Mouse (Mus musculus) right cerebral cortex, postnatal 36 days (tissue): ENCODE results near the gene Cacna2d2.

Experiments
- DNase-seq, 2 experiments: peaks; one replicate each; pipeline ENCODE4 v3.0.0; 2022; ENCODE audit warnings: low spot score in 2 of 2, mixed read lengths in 1 of 2

The Cacna2d2 gene

DNA sequence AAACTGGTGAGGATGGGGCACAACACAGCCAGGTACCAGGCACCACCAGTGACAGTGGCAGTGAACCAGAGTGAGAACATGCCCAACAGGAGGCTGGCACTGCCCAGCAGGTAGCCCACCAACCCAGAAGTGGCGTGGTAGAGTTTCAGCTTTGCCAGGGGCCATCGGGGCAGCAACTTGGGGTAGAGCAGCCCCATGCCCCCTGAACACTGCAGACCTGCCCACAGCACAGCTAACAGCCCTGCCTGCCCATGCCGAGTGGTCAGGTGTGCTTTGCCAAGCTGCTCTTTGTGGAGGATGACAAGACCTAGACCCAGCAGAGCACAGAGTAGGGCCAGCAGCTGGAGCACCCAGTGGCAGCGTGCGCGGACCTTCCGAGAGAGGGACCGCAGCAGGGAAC, 140.5 kb downstream of the Cacna2d2 start:
- no peak for DNase-seq

DNA sequence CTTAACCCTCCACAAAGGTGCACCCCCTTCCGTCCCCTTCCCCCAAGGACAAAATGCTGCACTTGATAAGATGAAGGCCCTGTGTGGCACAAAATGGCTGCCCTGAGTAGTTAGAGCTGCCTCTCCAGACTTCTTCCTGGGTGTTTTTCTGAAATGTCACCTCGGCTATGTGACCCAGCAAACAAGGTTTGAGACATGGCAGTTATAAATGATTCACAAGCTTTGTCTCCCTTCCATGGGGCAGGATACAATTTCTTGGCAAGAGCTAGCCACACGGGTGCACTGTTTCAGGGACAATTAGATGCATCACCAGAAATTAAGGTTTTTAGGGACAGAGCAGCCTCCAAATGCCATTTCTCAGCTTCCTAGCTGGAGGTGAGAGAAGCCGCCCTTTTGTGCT, 141.0 kb downstream of the Cacna2d2 start:
- DNase-seq, result no peak

DNA sequence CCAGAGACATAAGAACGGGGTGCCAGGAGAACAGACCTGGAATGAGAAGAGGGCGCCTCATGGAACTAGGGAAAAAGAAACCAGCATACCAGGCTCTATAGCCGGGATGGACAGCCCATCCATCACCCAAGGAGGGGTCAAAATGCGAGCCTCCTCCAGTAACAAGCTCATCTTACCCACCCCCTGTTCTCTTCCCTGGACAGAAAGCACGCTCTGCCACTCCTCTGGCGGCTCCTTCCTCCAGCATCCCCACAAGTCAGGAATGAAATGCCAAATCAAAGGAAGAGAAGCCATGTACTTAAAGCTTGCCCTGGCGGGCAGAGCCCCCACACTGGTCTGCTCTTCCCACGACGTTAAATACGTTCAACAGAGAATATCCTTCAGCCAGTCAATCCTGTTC, 141.6 kb downstream of the Cacna2d2 start:
- no peak for DNase-seq

DNA sequence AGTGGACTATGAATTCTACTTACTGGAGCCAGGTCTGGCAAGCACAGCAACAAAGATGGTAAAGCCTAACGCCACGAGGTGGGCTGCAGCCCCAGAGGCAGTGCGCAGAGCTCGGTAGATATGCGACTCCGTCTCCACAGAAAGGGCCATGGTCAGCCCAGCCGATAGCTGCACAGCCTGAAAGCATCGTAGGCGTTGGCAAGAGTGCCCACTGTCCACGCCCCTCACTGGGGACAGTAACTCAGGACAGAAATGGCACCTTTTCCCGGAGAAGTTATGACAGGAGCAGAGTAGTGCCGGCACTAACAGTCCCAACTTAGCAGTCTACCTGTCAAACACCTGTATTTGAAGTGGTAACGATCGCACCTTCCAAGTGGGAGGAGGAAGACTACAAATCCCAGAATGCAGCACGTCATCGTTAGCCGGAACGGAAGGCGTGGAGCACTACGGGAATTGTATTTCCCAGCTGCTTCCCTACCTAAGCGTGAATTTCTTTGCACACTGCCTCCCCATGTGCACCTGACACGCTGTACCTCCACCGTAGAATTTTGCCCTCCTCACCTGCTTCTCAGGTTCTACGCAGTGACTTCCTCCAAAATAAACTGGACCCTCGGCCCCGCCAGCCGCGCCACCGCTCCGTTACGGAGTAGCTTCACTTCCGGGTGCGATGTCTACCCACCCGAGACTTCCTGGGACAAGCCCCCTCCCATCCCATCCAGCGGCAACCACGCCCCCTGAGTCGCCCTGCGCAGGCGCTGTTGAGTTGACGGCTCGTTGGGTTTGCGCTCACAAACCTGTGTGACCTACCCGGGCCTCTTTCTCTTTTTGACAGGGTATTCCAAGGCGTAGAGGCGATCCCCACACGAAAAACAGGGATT, 142.3 kb downstream of the Cacna2d2 start, which contains the start of the genes Cyb561d2 and Nprl2:
TSS of gene Cyb561d2 (minus strand) at position 720 of the 878 bp plus-strand sequence.
TSS of gene Nprl2 (plus strand) at position 753 of the 878 bp plus-strand sequence.
- peak; percentile 90 to 92 for DNase-seq

DNA sequence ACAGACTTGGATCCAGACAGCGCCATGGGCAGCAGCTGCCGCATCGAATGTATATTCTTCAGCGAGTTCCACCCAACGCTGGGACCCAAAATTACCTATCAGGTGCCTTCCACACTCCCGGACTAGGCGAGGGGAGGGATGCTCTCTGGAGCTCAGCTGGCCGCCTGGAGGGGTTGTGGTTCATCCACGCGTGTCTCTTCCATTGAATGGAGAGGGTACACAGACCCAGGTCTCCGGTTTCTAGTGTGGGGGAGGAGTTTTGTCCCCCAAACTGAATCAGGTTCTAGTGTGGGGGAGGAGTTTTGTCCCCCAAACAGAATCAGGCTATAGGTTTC, 142.9 kb downstream of the Cacna2d2 start:
- DNase-seq, result no peak

DNA sequence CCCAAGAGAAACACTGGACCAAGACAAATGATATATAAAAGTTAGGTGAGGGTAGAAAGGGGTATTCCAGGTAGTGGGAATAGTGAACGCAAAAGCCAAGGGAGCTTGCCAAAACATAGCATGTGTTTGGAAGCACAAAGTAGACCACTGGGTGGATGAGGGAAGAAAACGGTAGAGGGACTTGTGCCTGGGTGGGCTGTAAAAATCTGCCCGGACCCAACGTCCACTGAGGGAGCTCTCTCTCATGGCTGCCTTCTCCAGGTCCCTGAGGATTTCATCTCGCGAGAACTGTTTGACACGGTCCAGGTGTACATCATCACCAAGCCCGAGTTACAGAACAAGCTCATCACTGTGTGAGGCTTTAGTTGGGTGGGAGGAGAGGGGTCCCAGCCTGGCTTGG, 143.3 kb downstream of the Cacna2d2 start:
- DNase-seq, result no peak

DNA sequence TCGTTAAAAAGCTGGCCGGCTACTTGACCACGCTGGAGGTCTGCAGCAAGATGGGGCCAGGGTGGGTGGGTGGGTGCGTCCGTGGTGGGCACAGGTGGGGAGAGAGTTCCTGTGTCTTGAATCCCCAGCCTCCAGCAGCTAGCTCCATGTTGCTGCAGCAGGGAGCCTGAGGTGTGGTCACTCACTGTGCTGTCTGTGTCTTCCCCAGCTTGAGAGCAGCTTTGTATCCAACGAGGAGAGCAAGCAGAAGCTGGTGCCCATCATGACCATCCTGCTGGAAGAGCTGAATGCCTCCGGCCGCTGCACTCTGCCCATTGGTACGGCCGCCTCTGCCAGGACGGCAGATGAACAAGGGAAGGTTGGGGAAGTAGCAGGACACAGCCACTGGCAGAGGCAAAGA, 143.9 kb downstream of the Cacna2d2 start:
- no peak for DNase-seq

DNA sequence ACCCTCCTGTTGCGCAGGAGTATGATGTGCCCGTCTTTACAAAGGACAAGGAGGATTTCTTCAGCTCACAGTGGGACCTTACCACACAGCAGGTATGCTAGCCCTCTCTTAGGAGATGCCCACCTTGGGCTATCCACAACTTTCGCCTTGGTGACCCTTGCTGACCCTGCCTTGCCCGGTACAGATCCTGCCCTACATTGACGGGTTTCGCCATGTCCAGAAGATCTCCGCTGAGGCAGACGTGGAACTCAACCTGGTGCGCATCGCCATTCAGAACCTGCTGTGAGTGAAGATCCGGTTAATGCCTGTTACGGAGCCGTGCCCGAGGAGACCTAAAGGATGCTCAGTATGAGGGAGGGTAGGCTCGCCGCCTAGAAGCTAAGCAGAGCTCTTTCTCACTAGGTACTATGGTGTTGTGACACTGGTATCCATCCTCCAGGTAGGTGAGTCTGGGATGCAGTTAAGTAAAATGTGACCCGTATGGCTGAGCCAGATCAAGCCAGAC, 144.8 kb downstream of the Cacna2d2 start:
- no peak for DNase-seq

DNA sequence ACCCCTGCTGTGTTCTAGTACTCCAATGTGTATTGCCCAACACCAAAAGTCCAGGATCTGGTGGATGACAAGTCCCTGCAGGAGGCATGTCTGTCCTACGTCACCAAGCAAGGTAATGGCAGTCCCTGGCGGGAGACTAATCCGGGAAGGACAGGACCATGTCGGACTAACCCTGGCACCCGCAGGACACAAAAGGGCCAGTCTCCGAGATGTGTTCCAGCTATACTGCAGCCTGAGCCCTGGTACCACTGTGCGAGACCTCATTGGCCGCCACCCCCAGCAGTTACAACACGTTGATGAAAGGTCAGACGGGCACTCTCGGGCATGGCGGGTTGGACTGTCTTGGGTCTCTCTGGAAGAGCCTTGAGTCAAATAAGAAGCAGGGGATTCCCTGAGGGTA, 145.3 kb downstream of the Cacna2d2 start:
- DNase-seq, result no peak

DNA sequence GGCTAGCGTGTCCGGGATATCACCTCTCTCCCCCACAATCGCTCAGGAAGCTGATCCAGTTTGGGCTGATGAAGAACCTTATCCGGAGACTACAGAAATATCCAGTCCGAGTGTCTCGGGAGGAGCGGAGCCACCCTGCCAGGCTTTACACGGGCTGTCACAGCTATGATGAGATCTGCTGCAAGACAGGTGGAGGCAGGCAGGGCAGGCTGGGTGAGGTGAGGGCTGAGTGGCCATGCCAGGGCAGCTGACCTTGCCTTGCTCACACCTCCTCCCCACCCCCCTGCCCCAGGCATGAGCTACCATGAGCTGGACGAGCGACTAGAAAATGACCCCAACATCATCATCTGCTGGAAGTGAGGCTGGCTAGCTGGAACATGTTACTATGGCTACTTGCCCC, 145.8 kb downstream of the Cacna2d2 start:
- DNase-seq, result no peak

DNA sequence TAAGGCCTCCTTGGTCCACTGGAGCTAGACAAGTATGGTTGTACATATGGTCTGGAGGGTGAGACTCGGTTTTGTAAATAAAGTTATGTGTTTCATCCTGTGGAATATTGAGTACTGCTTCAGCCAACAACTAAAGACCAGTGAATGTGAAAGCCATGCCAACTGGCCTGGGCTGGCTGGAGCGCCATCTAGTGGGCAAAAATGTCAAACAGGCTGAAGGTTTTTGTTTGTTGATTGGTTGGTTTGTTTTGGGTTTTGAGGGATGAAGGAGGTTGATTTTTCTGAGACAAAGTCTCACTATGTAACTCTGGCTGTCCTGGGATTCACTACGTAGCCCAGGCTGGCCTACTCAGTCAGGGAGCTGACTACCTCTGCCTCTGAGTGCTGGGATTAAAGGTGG, 146.2 kb downstream of the Cacna2d2 start:
- DNase-seq, result peak in 1 of 2 experiments; percentile 63

DNA sequence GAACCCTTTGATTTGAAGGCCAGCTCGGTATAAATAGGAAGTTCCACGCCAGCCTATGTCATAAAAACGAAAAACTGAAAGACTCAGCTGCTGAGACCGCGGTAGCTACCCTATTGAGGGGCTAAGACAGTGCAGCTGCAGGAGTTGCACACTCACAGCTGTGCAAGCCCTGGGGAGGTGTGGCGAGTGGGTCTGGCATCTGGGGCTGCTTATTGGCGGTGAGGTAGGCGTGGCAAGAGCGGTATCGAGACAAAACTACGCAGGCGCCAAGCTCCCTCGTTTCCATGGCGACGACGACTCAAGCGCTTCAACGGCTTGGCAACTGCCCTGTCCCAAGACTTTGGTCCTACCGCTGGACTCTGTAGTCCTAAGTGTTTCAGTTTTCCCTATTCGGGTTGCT, 147.6 kb downstream of the Cacna2d2 start, which contains the start of gene Zmynd10:
TSS of gene Zmynd10 (plus strand) at position 273 of the 400 bp plus-strand sequence.
- peak; percentile 81 to 84 for DNase-seq

DNA sequence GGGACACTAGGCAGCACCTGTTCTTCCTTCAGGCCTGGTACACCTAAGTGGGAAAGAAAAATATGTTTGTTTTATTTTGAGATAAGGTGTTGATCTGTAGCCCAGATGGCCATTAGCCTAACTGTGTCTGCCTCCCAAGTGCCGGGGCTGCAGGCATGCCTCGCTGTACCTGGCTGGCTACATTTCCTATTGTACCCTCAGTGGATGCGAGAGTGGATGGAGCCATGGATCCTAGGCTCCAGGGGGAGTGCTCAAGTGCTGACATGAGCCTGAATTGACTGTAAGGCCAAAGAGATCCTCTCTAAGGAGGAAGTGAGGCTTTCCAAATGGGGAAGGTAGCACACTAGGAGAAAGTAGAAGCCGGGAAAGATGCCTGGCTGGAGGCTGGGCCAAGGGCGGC, 148.5 kb downstream of the Cacna2d2 start:
- DNase-seq, result no peak

DNA sequence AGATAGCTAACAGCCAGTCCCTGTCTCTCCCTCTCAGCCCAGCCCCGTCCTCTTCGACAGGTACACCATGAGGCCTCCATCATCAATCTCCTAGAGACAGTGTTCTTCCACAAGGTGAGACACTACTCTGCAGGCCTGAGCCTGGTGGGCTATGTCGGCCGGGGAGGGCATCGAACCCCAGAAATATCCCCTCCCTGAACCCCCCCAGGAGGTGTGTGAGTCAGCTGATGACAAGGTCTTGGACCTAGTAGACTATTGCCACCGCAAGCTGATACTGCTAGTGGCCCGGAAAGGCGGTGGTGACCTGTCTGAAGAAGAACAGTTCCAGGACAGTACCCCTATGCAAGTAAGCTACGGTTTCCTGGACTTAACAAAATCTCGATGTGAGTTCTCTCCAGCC, 149.4 kb downstream of the Cacna2d2 start:
- no peak for DNase-seq

DNA sequence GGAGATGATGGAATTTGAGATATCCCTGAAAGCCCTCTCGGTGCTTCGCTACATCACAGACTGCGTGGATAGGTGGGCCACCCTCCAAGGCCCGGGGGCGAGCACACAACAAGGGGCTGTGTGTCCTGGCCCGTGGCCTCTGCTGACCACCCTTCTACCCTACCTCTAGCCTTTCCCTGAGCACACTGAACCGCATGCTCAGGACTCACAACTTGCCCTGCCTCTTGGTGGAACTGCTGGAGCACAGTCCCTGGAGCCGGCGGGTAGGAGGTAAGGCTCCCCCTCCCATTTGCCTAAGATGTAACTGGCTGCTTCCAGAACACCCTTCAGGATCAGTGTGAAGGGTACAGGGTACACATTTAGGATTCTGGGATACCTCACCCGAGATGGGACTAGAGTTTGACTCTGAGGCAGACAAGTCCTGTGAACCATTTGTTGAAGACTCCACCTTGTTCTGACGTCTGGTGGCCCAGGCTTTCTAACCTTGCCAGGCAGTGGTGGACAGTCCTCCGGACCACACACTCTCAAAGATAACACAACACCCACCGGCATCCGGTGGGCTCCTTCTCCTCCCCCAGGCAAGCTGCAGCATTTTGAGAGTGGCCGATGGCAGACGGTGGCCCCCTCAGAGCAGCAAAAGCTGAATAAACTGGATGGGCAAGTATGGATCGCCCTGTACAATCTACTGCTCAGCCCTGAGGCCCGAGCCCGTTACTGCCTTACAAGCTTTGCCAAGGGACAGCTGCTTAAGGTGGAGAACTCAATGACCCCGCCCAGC, 150.1 kb downstream of the Cacna2d2 start:
- no peak for DNase-seq

DNA sequence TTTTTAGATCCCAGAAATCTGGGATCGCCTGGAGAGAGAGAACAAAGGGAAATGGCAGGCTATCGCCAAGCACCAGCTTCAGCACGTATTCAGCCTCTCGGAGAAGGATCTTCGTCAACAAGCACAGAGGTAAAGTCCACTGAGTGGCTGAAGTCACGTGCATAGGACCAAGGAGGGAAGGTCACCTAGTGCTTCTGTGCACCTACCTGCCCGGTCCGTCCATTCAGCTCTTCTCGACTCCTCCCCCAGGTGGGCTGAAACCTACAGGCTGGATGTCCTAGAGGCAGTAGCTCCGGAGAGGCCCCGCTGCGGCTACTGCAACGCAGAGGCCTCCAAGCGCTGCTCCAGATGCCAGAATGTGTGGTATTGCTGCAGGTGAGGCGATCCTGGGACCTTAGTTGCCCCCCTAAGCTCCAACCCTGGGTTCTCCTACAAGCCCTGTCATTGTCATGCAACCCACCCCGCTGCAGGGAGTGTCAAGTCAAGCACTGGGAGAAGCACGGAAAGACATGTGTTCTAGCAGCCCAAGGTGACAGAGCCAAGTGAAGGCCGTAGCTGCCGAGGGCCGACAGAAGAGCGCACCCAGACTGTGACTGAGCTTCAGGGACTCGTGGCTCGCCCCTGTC, 151.2 kb downstream of the Cacna2d2 start:
- DNase-seq, result no peak

DNA sequence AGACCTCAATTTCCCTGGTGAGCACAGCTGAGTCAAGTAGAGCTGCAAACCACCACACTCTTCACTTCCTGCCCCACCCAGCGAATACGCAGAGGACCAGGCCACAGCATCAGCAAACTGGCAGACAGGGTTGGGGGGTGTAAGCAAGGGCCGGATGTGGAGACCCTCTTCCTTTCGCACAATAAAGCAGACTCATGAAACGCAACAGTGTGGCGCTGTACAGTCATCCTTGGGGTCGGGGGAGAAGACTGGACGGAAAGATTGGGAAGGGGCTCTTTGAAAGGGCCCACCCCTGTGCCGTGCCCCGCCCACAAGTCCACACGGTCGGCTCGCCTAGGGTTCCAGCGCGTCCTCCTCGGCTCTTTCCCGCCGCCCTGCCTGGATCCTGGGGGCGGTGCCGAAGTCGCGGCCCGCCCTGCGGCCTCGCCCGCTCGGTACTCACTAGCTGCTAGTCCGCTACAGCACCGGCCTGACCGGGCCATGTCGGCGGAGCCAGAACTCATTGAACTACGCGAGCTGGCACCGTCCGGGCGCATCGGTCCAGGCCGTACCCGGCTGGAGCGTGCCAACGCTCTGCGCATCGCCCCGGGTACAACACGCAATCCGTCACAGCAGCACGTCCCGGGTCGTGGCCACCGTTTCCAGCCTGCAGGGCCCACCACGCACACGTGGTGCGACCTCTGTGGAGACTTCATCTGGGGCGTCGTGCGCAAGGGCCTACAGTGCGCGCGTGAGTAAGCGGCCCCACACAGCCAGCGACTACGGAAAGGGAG, 151.9 kb downstream of the Cacna2d2 start, which contains the start of gene Rassf1:
TSS of gene Rassf1 (plus strand) at position 439 of the 773 bp plus-strand sequence.
- no peak for DNase-seq

DNA sequence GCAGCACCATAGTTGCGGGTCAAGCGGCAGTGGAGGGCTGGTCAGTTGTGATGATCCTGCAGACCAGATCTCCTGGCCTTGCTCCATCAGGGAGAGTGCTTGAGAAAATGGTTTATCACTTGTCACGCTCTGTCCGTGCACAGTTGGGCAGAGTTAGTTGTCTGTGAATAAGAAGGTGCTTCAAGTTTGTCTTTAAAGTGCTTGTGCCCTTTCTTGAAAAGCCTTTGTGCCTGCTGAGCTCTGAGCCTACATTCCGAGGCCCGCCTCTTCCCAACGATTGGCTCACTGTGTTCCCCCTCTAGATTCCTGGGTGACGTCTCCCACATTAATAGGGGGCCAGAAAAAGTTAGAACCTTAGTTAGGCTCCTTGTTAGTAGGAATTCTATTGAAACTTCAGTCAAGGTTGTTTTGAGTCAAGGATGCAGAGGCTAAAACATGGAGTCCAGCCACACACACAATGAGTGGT, 152.5 kb downstream of the Cacna2d2 start:
- no peak for DNase-seq

DNA sequence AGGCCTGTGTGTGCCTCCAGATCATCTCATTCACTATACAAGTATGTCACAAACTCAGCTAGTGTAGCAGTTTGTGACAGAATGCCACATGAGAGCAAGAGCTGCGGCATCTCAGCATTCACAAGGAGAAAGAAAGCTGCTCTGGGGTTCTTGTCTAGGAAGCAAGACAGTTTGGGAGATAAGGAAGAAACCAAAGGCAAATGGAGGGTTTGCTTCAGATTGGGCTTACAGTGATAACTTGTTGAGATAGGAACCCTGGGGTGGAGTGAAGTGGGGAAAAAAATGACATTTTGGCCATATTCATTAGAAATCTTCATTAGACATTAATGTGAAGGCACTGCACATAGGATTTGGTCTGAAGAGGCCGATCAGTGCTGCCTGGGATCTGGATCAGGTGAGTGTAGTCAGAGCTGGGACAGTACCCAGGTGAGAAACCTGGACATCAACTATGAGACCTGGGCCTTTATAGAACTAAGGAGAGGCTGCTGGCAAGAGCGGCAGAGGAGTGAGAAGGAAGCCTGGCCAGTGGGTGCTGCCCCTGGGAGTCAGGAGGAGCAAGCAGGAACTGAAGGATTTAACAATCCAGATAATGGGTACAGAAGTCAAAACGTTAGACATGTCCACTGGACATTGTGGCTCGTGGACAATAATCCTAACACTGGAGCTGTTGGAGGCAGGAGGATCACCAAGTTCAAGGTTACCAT, 153.4 kb downstream of the Cacna2d2 start:
- DNase-seq, result no peak

DNA sequence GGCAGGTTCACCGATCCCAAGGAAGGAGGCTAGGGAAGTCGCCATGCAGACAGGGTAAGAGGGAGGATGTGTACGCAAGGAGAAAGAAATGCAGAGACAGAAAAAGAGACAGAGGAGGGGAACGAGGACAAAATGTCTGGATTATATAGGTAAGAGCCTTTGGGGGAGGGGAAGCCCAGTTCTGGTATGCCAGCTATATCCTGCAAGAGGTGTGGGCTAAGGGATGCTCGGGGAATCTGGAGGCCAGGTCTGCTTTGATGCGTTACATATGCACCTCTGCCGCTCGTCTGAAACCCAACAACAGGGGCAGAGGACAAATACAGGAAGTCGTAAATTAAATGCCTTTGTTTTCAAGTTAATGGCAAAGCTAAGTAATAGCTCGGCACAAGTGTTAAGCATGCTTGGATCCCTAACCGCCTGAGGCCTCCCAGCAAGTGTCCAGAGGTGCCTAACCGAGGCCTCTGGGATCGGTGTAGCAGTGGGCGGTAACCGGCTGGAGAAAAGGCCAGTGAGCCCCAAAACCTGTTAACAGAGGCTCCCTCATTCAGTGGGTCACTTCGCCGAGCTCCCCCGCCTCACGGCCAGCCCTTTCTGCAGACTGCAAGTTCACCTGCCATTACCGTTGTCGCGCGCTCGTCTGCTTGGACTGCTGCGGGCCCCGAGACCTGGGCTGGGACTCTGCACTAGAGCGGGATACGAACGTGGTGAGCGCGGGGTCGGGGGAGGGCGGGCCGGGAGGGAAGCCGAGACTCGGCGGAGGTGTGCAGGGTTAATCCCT, 154.3 kb downstream of the Cacna2d2 start:
- DNase-seq, result no peak
